Mouse (Mus musculus): ENCODE data around the gene Tbx2. TPM values are rescaled to one million over a fixed set of nuclear protein-coding genes. Genes with fewer than 3 reads are reported as not detected.

Tbx2 gene
- polyA plus RNA-seq, 1 experiment from 2014 or later = 4.0 TPM

GRCm38 (mm10) chr11:85885665-85886428 lies 53.5 kb downstream of the Tbx2 start, which contains the start of gene Tbx4:
Tbx4 (plus strand) TSS chr11:85886422.
- Histone ChIP-seq H3K36me3 (ENCODE audit: control insufficient read depth, insufficient read depth, low read length) (no peaks in the 10 kb centered on the region; the same call in 1 of the 2 replicates), H3K4me1 (ENCODE audit: control insufficient read depth, insufficient read depth, low read length) (no peaks in the 10 kb centered on the region), H3K4me2 (ENCODE audit: low read depth) (no peak within 1 kb of the TSS), H3K27me3 (ENCODE audit: control insufficient read depth, insufficient read depth, low read length) (peaks cover 53% of the 10 kb centered on the region), H3K9me3 (ENCODE audit: control insufficient read depth, low read length) (no peaks in the 10 kb centered on the region), H3K9ac (ENCODE audit: low read length) (no peak within 1 kb of the TSS), H3K27ac (ENCODE audit: low read depth, low read length) (no peak within 1 kb of the TSS), H3K4me3 (ENCODE audit: low read depth, low read length) (no peak within 1 kb of the TSS)
- DNase-seq (ENCODE audit: low spot score) = no peak
- ATAC-seq (ENCODE audit: insufficient read depth, low FRiP score, low TSS enrichment) = no peak
- 8% methylated on average over 19 of the region's 28 CpGs for WGBS

GRCm38 (mm10) chr11:85886429-85886785 lies 54.1 kb downstream of the Tbx2 start:
- ATAC-seq (ENCODE audit: insufficient read depth, low FRiP score, low TSS enrichment) (no peak), DNase-seq (ENCODE audit: low spot score) (peak; percentile 25)
- 1% methylated on average over 22 of the region's 22 CpGs for WGBS
- H3K9ac ChIP-seq (ENCODE audit: low read length) = no peak overlapping the region
- H3K4me2 ChIP-seq (ENCODE audit: low read depth) = no peak overlapping the region
- no peak overlapping the region for H3K4me3 ChIP-seq (ENCODE audit: low read depth, low read length)
- H3K9me3 ChIP-seq (ENCODE audit: control insufficient read depth, low read length) = no peaks in the 10 kb centered on the region
- no peaks in the 10 kb centered on the region for H3K4me1 ChIP-seq (ENCODE audit: control insufficient read depth, insufficient read depth, low read length)
- H3K27ac ChIP-seq (ENCODE audit: low read depth, low read length) = no peak overlapping the region
- peaks cover 59% of the 10 kb centered on the region for H3K27me3 ChIP-seq (ENCODE audit: control insufficient read depth, insufficient read depth, low read length)
- no peaks in the 10 kb centered on the region; the same call in 1 of the 2 replicates for H3K36me3 ChIP-seq (ENCODE audit: control insufficient read depth, insufficient read depth, low read length)

- no peaks in the 10 kb centered on the region for H3K4me1 ChIP-seq (ENCODE audit: control insufficient read depth, insufficient read depth, low read length)
- no peak overlapping the region for H3K4me3 ChIP-seq (ENCODE audit: low read depth, low read length)
- H3K27me3 ChIP-seq (ENCODE audit: control insufficient read depth, insufficient read depth, low read length) = peaks cover 68% of the 10 kb centered on the region
- no peak overlapping the region for H3K9ac ChIP-seq (ENCODE audit: low read length)
- DNase-seq (ENCODE audit: low spot score) = no peak
- H3K36me3 ChIP-seq (ENCODE audit: control insufficient read depth, insufficient read depth, low read length) = no peaks in the 10 kb centered on the region; the same call in 1 of the 2 replicates
- no peak overlapping the region for H3K4me2 ChIP-seq (ENCODE audit: low read depth)
- H3K9me3 ChIP-seq (ENCODE audit: control insufficient read depth, low read length) = no peaks in the 10 kb centered on the region
- H3K27ac ChIP-seq (ENCODE audit: low read depth, low read length) = no peak overlapping the region
- WGBS = 22% methylated on average over 6 of the region's 6 CpGs
- no peak for ATAC-seq (ENCODE audit: insufficient read depth, low FRiP score, low TSS enrichment)
These were observed 54.9 kb downstream of the Tbx2 start for GRCm38 (mm10) chr11:85887273-85887672.

GRCm38 (mm10) chr11:85887801-85888450 lies 55.6 kb downstream of the Tbx2 start:
- Histone ChIP-seq H3K4me2 (ENCODE audit: low read depth) (no peak overlapping the region), H3K27me3 (ENCODE audit: control insufficient read depth, insufficient read depth, low read length) (peaks cover 74% of the 10 kb centered on the region), H3K36me3 (ENCODE audit: control insufficient read depth, insufficient read depth, low read length) (no peaks in the 10 kb centered on the region; the same call in 1 of the 2 replicates), H3K27ac (ENCODE audit: low read depth, low read length) (no peak overlapping the region), H3K4me1 (ENCODE audit: control insufficient read depth, insufficient read depth, low read length) (no peaks in the 10 kb centered on the region), H3K9ac (ENCODE audit: low read length) (no peak overlapping the region), H3K4me3 (ENCODE audit: low read depth, low read length) (no peak overlapping the region), H3K9me3 (ENCODE audit: control insufficient read depth, low read length) (no peaks in the 10 kb centered on the region)
- 2% methylated on average over 17 of the region's 17 CpGs for WGBS
- ATAC-seq (ENCODE audit: insufficient read depth, low FRiP score, low TSS enrichment) (no peak), DNase-seq (ENCODE audit: low spot score) (no peak)

GRCm38 (mm10) chr11:85888451-85888961 lies 56.2 kb downstream of the Tbx2 start:
- Histone ChIP-seq H3K27ac (ENCODE audit: low read depth, low read length) (no peak overlapping the region), H3K27me3 (ENCODE audit: control insufficient read depth, insufficient read depth, low read length) (peaks cover 79% of the 10 kb centered on the region), H3K36me3 (ENCODE audit: control insufficient read depth, insufficient read depth, low read length) (no peaks in the 10 kb centered on the region; the same call in 1 of the 2 replicates), H3K9me3 (ENCODE audit: control insufficient read depth, low read length) (no peaks in the 10 kb centered on the region), H3K4me3 (ENCODE audit: low read depth, low read length) (no peak overlapping the region), H3K4me2 (ENCODE audit: low read depth) (no peak overlapping the region), H3K4me1 (ENCODE audit: control insufficient read depth, insufficient read depth, low read length) (no peaks in the 10 kb centered on the region), H3K9ac (ENCODE audit: low read length) (no peak overlapping the region)
- under 1% methylated on average over 26 of the region's 26 CpGs for WGBS
- DNase-seq (ENCODE audit: low spot score) (peak; percentile 70), ATAC-seq (ENCODE audit: insufficient read depth, low FRiP score, low TSS enrichment) (no peak)

GRCm38 (mm10) chr11:85889056-85889729 lies 56.8 kb downstream of the Tbx2 start:
- H3K4me3 ChIP-seq (ENCODE audit: low read depth, low read length) = no peak overlapping the region
- DNase-seq (ENCODE audit: low spot score) = peak; percentile 31
- no peaks in the 10 kb centered on the region for H3K9me3 ChIP-seq (ENCODE audit: control insufficient read depth, low read length)

GRCm38 (mm10) chr11:85889730-85890562 lies 57.6 kb downstream of the Tbx2 start:
- H3K9me3 ChIP-seq (ENCODE audit: control insufficient read depth, low read length) = no peaks in the 10 kb centered on the region
- peaks cover 3% of the 10 kb centered on the region; the same call in 1 of the 2 replicates for H3K4me1 ChIP-seq (ENCODE audit: control insufficient read depth, insufficient read depth, low read length)
- H3K27ac ChIP-seq (ENCODE audit: low read depth, low read length) = no peak overlapping the region
- peaks cover 94% of the 10 kb centered on the region for H3K27me3 ChIP-seq (ENCODE audit: control insufficient read depth, insufficient read depth, low read length)
- no peaks in the 10 kb centered on the region; the same call in 1 of the 2 replicates for H3K36me3 ChIP-seq (ENCODE audit: control insufficient read depth, insufficient read depth, low read length)
- ATAC-seq (ENCODE audit: insufficient read depth, low FRiP score, low TSS enrichment) (no peak), DNase-seq (ENCODE audit: low spot score) (peak; percentile 44)
- H3K4me2 ChIP-seq (ENCODE audit: low read depth) = no peak overlapping the region
- H3K9ac ChIP-seq (ENCODE audit: low read length) = no peak overlapping the region
- WGBS = 1% methylated on average over 47 of the region's 47 CpGs
- no peak overlapping the region for H3K4me3 ChIP-seq (ENCODE audit: low read depth, low read length)

More at GRCm38 (mm10) chr11:85889056-85889729, 56.8 kb downstream of the Tbx2 start:
- no peaks in the 10 kb centered on the region; the same call in 1 of the 2 replicates for H3K36me3 ChIP-seq (ENCODE audit: control insufficient read depth, insufficient read depth, low read length)
- H3K4me1 ChIP-seq (ENCODE audit: control insufficient read depth, insufficient read depth, low read length) = no peaks in the 10 kb centered on the region
- ATAC-seq (ENCODE audit: insufficient read depth, low FRiP score, low TSS enrichment) = no peak
- 9% methylated on average over 8 of the region's 8 CpGs for WGBS
- H3K27me3 ChIP-seq (ENCODE audit: control insufficient read depth, insufficient read depth, low read length) = peaks cover 86% of the 10 kb centered on the region
- H3K9ac ChIP-seq (ENCODE audit: low read length) = no peak overlapping the region
- no peak overlapping the region for H3K4me2 ChIP-seq (ENCODE audit: low read depth)
- no peak overlapping the region for H3K27ac ChIP-seq (ENCODE audit: low read depth, low read length)

GRCm38 (mm10) chr11:85890563-85890845 lies 58.2 kb downstream of the Tbx2 start:
- H3K27ac ChIP-seq (ENCODE audit: low read depth, low read length) = no peak overlapping the region
- no peaks in the 10 kb centered on the region for H3K9me3 ChIP-seq (ENCODE audit: control insufficient read depth, low read length)
- peak; percentile 45 for DNase-seq (ENCODE audit: low spot score)
- H3K36me3 ChIP-seq (ENCODE audit: control insufficient read depth, insufficient read depth, low read length) = no peaks in the 10 kb centered on the region; the same call in 1 of the 2 replicates
- WGBS = under 1% methylated on average over 13 of the region's 13 CpGs
- no peak overlapping the region for H3K9ac ChIP-seq (ENCODE audit: low read length)
- ATAC-seq (ENCODE audit: insufficient read depth, low FRiP score, low TSS enrichment) = no peak
- H3K4me1 ChIP-seq (ENCODE audit: control insufficient read depth, insufficient read depth, low read length) = peaks cover 5% of the 10 kb centered on the region; the same call in 1 of the 2 replicates
- peaks cover 94% of the 10 kb centered on the region for H3K27me3 ChIP-seq (ENCODE audit: control insufficient read depth, insufficient read depth, low read length)
- H3K4me3 ChIP-seq (ENCODE audit: low read depth, low read length) = no peak overlapping the region
- no peak overlapping the region for H3K4me2 ChIP-seq (ENCODE audit: low read depth)

All from neural tube, embryonic 11.5 days (tissue).